Mouse (Mus musculus) heart, postnatal 0 days (tissue): Measurements from ENCODE around the gene Psph. TPM values are rescaled to one million over a fixed set of nuclear protein-coding genes. Genes with fewer than 3 reads are reported as not detected.
"Not testable (repeated sequence)": the region's sequence is repeated elsewhere in the genome, so short reads cannot be mapped to it uniquely, and the experiment has no call there.

ENCODE experiments used
- ATAC-seq: fragments of 200-750 bp; cut with Nextera tagmentation; 2 replicates; pipeline ENCODE4 v1.8.0; 2017; ENCODE audit warnings: low read depth, moderate number of reproducible peaks, moderate library complexity; ENCODE audit not compliant: insufficient read depth
- DNase-seq: peaks from one replicate; pipeline ENCODE4 v3.0.0-alpha.2; 2016; ENCODE audit warnings: low spot score
- H3K27ac ChIP-seq: fragments of 300-500 bp; sonication (generic); 2 replicates; pipeline ENCODE4 v1.5.1; 2014; ENCODE audit warnings: low read depth, mild to moderate bottlenecking
- H3K27me3 ChIP-seq: fragments of 300-500 bp; sonication (generic); 2 replicates; pipeline ENCODE4 v1.6.1; 2014; ENCODE audit warnings: low read length, mixed read lengths; ENCODE audit not compliant: control insufficient read depth, insufficient read depth
- H3K36me3 ChIP-seq: fragments of 300-500 bp; sonication (generic); replicated peaks from 2 replicates; pipeline ENCODE4 v1.6.1; 2014; ENCODE audit warnings: low read length, mixed read lengths; ENCODE audit not compliant: control insufficient read depth, insufficient read depth
- H3K4me1 ChIP-seq: fragments of 300-500 bp; sonication (generic); 2 replicates; pipeline ENCODE4 v1.6.1; 2014; ENCODE audit warnings: antibody characterized with exemption; ENCODE audit not compliant: control insufficient read depth, insufficient read depth
- H3K4me2 ChIP-seq: fragments of 300-500 bp; sonication (generic); 2 replicates; pipeline ENCODE4 v1.6.1; 2014; ENCODE audit warnings: low read depth, mild to moderate bottlenecking, low read length, moderate library complexity
- H3K4me3 ChIP-seq: fragments of 300-500 bp; sonication (generic); 2 replicates; pipeline ENCODE4 v1.5.1; 2014; ENCODE audit warnings: low read depth, low read length
- H3K9ac ChIP-seq: fragments of 300-500 bp; sonication (generic); replicated peaks from 2 replicates; pipeline ENCODE4 v1.6.1; 2014; ENCODE audit warnings: low read depth, low read length, mixed read lengths
- H3K9me3 ChIP-seq: fragments of 300-500 bp; sonication (generic); replicated peaks from 2 replicates; pipeline ENCODE4 v1.6.1; 2016; ENCODE audit warnings: low read length; ENCODE audit not compliant: control insufficient read depth
- CTCF ChIP-seq: IDR thresholded peaks from 2 replicates; pipeline ENCODE4 v1.5.1; 2016; ENCODE audit warnings: antibody characterized with exemption, control low read depth, low read depth
- EP300 ChIP-seq: IDR thresholded peaks from 2 replicates; pipeline ENCODE4 v1.6.1; 2016; ENCODE audit warnings: antibody characterized with exemption, low read depth
- WGBS: fragments of 180-500 bp; shearing (Covaris S2); extraction: QIAGEN DNeasy Blood & Tissue Kit; methylation state at CpG from one replicate; pipeline ENCODE4 v1.1.7; 2014; 5-methylcytosine and 5-hydroxymethylcytosine counted together
- polyA plus RNA-seq: library from polyadenylated mRNA; unstranded; fragments of >200 nt; fragmentation: Nextera tagmentation; extraction: Ambion mirVana; gene quantifications from 2 replicates; pipeline ENCODE4 v1.2.1, GENCODE M21; 2015
- total RNA-seq: library from RNA; depleted of rRNA; stranded (reverse); fragments of >200 nt; gene quantifications from 2 replicates; pipeline ENCODE4 v1.2.3, GENCODE M21; 2014; ENCODE audit warnings: low replicate concordance

The Psph gene
- total and polyA plus RNA-seq, 2 experiments from 2014 or later: 21.9 to 26.2 TPM

GRCm38 (mm10) chr5:129782211-129782610 is 5.0 kb downstream of the Psph start:
- no peaks in the 10 kb centered on the region for H3K27me3 ChIP-seq
- TF ChIP-seq EP300 (no peak), CTCF (peak; percentile 74)
- no peak for ATAC-seq
- DNase-seq: no peak
- H3K9me3 ChIP-seq: no peaks in the 10 kb centered on the region
- 46% methylated on average over 3 of the region's 3 CpGs for WGBS
- H3K36me3 ChIP-seq: no peaks in the 10 kb centered on the region
- no peak overlapping the region for H3K4me3 ChIP-seq
- H3K9ac ChIP-seq: no peak overlapping the region
- H3K4me1 ChIP-seq: peaks cover 7% of the 10 kb centered on the region
- H3K27ac ChIP-seq: no peak overlapping the region
- H3K4me2 ChIP-seq: no peak overlapping the region

DNA sequence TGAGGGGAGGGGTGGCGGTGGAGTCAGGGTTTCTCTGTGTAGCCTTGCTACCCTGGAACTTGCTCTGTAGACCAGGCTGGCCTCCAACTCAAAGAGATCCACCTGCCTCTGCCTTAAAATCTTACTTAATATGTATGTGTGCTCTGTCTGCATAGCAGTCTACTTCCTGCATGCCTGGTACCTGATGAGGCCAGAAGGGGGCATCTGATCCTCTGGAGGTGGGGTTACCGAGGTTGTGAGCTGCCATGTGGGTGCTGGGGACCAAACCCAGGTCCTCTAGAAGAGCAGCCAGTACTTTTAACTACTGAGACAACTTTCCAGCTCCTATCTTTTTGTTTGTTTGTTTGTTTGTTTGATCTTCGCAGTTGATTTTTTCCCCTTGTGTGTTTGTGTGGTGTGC is 7.1 kb downstream of the Psph start:
- Histone ChIP-seq H3K4me2 (no peak overlapping the region), H3K36me3 (no peaks in the 10 kb centered on the region), H3K4me3 (no peak overlapping the region), H3K9me3 (no peaks in the 10 kb centered on the region), H3K9ac (no peak overlapping the region), H3K27ac (no peak overlapping the region), H3K27me3 (no peaks in the 10 kb centered on the region), H3K4me1 (peaks cover 4% of the 10 kb centered on the region; the same call in 1 of the 2 replicates)
- 83% methylated on average over 3 of the region's 3 CpGs for WGBS
- no peak for ATAC-seq
- DNase-seq: no peak
- TF ChIP-seq EP300: no peak
- no peak for TF ChIP-seq CTCF

DNA sequence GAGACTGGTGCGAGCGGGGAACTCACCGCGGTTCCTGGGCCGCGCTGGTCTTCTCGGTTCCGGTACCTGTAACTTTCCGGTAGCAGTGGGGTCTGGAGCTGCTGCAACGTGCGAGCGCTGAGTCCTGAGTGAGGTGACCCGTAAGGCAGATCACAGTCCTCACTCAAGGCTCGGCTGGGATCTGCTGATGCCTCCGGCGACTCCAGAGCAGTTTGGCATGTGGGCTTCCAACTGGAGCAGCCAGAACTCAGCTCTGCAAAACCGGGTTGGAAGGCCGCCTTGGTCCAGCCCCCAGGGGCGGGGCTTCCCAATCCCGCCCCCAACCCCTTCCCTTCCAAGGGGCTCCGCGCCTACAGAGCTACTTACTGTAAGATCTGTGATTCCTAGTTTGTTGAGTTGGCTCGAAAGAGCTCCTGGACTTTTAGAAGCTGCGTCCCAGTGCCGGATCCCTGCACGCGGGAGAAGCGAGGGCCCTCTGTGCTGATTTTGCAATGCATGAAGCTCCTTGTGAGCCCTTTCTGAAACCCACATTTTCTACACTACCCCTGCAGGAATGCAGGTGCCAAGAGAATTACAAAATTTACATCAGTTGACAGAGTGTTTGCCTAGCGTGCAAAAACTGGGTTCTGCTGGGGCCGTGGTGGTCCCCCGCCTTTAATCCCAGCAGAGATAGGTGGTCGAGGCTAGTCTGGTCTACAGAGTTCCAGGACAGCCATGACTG is 8.1 kb downstream of the Psph start:
- ATAC-seq (peak; percentile 81), DNase-seq (peak; percentile 58)
- Histone ChIP-seq H3K4me2 (peak overlapping the region; percentile 98), H3K9ac (peak overlapping the region; percentile 71), H3K9me3 (no peaks in the 10 kb centered on the region), H3K27me3 (no peaks in the 10 kb centered on the region), H3K36me3 (no peaks in the 10 kb centered on the region), H3K4me3 (peak overlapping the region; percentile 66), H3K4me1 (peaks cover 4% of the 10 kb centered on the region; the same call in 1 of the 2 replicates), H3K27ac (peak overlapping the region; percentile 31; the same call in 1 of the 2 replicates)
- TF ChIP-seq CTCF (no peak), EP300 (no peak)
- WGBS: under 1% methylated on average over 32 of the region's 32 CpGs

DNA sequence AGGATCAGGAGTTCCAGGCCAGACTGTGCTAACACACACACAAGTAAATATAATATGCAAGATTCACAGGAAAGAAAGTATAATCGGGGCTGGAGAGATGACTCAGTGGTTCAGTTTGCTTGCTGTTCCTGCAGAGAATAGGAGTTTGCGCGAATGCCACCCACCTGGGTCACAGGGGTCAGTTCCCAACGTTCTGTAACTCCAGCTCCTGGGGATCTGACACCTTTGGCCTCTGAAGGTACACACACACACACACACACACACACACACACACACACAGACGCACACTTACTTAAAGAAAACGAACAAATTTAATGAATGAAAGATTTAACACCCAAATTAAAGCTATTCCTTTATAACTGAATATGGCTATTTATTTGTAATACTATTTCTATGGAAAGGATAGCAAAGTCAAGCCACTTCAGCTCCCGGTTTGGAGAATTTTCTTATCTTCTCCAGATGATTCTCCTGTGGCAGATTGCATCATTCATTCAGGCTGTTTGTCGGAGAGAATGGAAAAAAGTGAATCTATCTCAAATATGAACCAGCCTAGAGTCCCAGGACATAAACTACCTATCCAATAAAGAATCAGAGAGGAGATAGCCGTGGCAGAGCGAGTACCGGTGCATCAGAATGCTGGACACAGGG is 8.8 kb downstream of the Psph start:
- Histone ChIP-seq H3K4me3 (peak overlapping the region; percentile 66), H3K9me3 (no peaks in the 10 kb centered on the region), H3K27ac (no peak overlapping the region), H3K27me3 (no peaks in the 10 kb centered on the region), H3K4me2 (peak overlapping the region; percentile 98), H3K4me1 (peaks cover 4% of the 10 kb centered on the region; the same call in 1 of the 2 replicates), H3K36me3 (no peaks in the 10 kb centered on the region), H3K9ac (peak overlapping the region; percentile 71)
- ATAC-seq (no peak), DNase-seq (no peak)
- 41% methylated on average over 11 of the region's 11 CpGs for WGBS
- no peak for TF ChIP-seq CTCF

DNA sequence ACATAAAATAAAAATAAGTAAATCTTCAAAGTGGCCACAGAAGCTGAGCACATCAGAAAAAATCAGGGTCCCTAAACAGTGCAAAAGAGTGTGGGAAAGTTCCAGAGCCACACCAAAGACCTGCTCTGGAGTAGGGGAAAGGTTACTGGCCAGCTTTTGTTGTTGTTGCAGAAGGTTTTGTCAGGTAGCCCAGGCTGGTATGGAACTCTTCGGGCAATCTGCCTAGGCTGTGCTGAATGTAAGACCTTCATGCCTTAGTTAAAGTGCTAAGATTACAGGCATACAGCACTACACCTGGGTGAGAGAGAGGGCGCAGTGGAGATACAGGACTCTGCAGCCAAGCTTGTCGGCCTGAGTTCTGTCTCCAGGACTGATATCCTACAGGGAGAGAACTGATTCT is 12.6 kb downstream of the Psph start:
- 71% methylated on average over 3 of the region's 3 CpGs for WGBS

GRCm38 (mm10) chr5:129773330-129773729 is 13.9 kb downstream of the Psph start:
- not testable (repeated sequence) for DNase-seq, H3K9me3 ChIP-seq, ATAC-seq, H3K36me3 ChIP-seq, H3K4me3 ChIP-seq, H3K27ac ChIP-seq, H3K4me2 ChIP-seq, H3K4me1 ChIP-seq, H3K27me3 ChIP-seq, H3K9ac ChIP-seq
- 78% methylated on average over 4 of the region's 4 CpGs for WGBS

More for the DNA sequence above, 12.6 kb downstream of the Psph start:
- ATAC-seq (no peak), DNase-seq (no peak)
- TF ChIP-seq CTCF: no peak
- Histone ChIP-seq H3K27ac (no peak overlapping the region), H3K4me3 (no peak overlapping the region), H3K4me2 (no peak overlapping the region), H3K36me3 (no peaks in the 10 kb centered on the region), H3K9me3 (no peaks in the 10 kb centered on the region), H3K27me3 (no peaks in the 10 kb centered on the region), H3K9ac (no peak overlapping the region), H3K4me1 (peaks cover 4% of the 10 kb centered on the region; the same call in 1 of the 2 replicates)
